Mouse (Mus musculus): ENCODE measurements around the gene Mmp9. TPM values are rescaled to one million over a fixed set of nuclear protein-coding genes. Genes with fewer than 3 reads are reported as not detected.

Mmp9 gene
- polyA plus RNA-seq, 1 experiment: 32.8 TPM

DNA sequence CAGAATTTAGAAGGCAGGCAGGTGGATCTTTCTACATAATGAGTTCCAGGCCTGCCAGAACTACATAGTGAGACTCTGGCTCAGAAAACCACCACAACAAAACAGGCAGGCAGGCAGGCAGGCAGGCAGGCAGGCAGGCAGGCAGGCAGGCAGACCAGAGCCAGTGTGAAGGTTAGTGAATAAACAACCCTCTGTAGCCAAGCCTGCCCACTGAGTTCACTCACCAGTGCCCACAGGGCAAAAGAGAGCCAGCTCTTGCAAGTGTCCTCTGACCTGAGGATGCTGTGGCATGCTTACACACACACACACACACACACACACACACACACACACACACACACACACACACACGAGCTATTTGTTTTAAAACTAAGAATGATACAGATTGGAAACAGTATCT is 37.1 kb upstream of the Mmp9 start:
- TF ChIP-seq POLR2A (IDR thresholded peaks at IDR 0.05; ENCODE audit: borderline replicate concordance, extremely low read depth, insufficient read depth, insufficient read length, poor library complexity, severe bottlenecking): no peak
- no peak for TF ChIP-seq CTCF (IDR thresholded peaks at IDR 0.05; ENCODE audit: borderline replicate concordance, extremely low read depth, insufficient read depth, insufficient read length)
- no peak for DNase-seq (ENCODE audit: low read depth)

DNA sequence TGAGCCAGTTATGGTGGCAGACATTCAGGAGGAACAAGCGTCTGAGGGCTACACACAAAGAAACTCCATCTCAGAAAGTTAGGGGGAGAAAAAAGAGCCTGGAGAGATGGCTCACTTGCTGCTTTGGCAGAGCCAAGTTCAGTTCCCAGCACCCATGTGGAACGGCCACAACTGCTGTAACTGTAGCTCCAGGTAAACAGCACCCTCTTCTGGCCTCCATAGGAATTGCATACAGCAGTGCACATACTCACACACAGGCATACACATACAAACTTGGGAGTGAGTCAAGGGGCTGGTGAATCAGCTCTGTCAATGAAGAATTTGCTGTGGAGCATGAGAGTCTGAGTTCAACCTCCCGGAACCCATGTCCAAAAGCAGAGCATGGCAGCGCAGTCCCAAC is 34.5 kb upstream of the Mmp9 start:
- no peak for DNase-seq (ENCODE audit: low read depth)
- TF ChIP-seq POLR2A (IDR thresholded peaks at IDR 0.05; ENCODE audit: borderline replicate concordance, extremely low read depth, insufficient read depth, insufficient read length, poor library complexity, severe bottlenecking): no peak
- TF ChIP-seq CTCF (IDR thresholded peaks at IDR 0.05; ENCODE audit: borderline replicate concordance, extremely low read depth, insufficient read depth, insufficient read length): peak; percentile 39; the same call in 1 of the 2 replicates

- TF ChIP-seq CTCF (IDR thresholded peaks at IDR 0.05; ENCODE audit: borderline replicate concordance, extremely low read depth, insufficient read depth, insufficient read length) (no peak), POLR2A (IDR thresholded peaks at IDR 0.05; ENCODE audit: borderline replicate concordance, extremely low read depth, insufficient read depth, insufficient read length, poor library complexity, severe bottlenecking) (no peak)
- DNase-seq (ENCODE audit: low read depth): no peak
Observed at GRCm38 (mm10) chr2:164907511-164907910, 33.1 kb upstream of the Mmp9 start.

DNA sequence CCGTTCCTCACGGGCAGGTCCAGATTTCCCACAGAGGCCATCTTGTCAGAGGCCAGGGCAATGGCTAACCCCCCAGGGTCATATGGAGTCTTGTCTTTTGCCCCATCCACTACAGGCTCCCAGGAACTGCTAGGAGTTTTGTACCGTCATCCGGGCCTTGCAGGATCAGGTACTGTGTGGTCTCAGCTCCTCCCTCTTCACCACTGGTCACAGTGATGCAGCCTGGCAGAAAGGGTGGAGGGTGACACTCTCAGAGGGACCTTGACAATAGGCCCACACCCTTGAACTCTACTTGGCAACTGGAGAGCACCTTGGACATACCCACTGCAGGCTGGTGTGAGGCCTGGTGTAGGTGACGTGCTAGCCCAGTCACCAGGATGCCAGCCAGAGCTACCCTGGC is 32.6 kb upstream of the Mmp9 start:
- no peak for DNase-seq (ENCODE audit: low read depth)
- TF ChIP-seq POLR2A (IDR thresholded peaks at IDR 0.05; ENCODE audit: borderline replicate concordance, extremely low read depth, insufficient read depth, insufficient read length, poor library complexity, severe bottlenecking): no peak
- no peak for TF ChIP-seq CTCF (IDR thresholded peaks at IDR 0.05; ENCODE audit: borderline replicate concordance, extremely low read depth, insufficient read depth, insufficient read length)

DNA sequence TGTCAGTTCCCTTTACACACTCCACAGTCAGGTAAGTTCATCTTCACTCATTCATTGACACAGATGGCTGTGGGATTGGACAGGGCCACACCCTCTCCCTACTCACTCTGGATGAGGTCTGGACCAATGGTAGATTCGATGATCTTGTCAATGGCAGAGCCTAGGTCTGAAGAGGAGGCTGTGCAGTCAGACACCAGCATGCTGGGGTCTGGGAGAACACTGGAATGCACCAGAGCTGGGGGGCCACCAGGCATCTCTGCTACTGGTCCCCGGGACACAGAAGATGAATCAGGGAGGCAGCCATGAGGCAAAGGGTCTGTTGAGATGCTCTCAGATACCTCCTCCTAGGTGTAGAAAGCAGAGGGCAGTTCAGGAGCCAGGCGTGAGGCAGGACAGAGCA is 31.5 kb upstream of the Mmp9 start:
- TF ChIP-seq POLR2A (IDR thresholded peaks at IDR 0.05; ENCODE audit: borderline replicate concordance, extremely low read depth, insufficient read depth, insufficient read length, poor library complexity, severe bottlenecking) (no peak), CTCF (IDR thresholded peaks at IDR 0.05; ENCODE audit: borderline replicate concordance, extremely low read depth, insufficient read depth, insufficient read length) (no peak)
- no peak for DNase-seq (ENCODE audit: low read depth)

- DNase-seq (ENCODE audit: low read depth): no peak
- TF ChIP-seq CTCF (IDR thresholded peaks at IDR 0.05; ENCODE audit: borderline replicate concordance, extremely low read depth, insufficient read depth, insufficient read length) (peak; percentile 41; the same call in 1 of the 2 replicates), POLR2A (IDR thresholded peaks at IDR 0.05; ENCODE audit: borderline replicate concordance, extremely low read depth, insufficient read depth, insufficient read length, poor library complexity, severe bottlenecking) (no peak)
Observed at GRCm38 (mm10) chr2:164909542-164909941, 31.0 kb upstream of the Mmp9 start.

GRCm38 (mm10) chr2:164910360-164911061 is 30.1 kb upstream of the Mmp9 start:
- no peak for TF ChIP-seq CTCF (IDR thresholded peaks at IDR 0.05; ENCODE audit: borderline replicate concordance, extremely low read depth, insufficient read depth, insufficient read length)
- DNase-seq (ENCODE audit: low read depth): no peak

GRCm38 (mm10) chr2:164911086-164912048 is 29.2 kb upstream of the Mmp9 start, which contains the start of gene Zfp335:
Zfp335 (minus strand) TSS chr2:164911757.
- peak; percentile 78 for TF ChIP-seq POLR2A (IDR thresholded peaks at IDR 0.05; ENCODE audit: borderline replicate concordance, extremely low read depth, insufficient read depth, insufficient read length, poor library complexity, severe bottlenecking)
- peak; percentile 49; the same call in 1 of the 2 replicates for TF ChIP-seq CTCF (IDR thresholded peaks at IDR 0.05; ENCODE audit: borderline replicate concordance, extremely low read depth, insufficient read depth, insufficient read length)
- DNase-seq (ENCODE audit: low read depth): peak; percentile 98

- DNase-seq (ENCODE audit: low read depth): no peak
Observed at GRCm38 (mm10) chr2:164912151-164912550, 28.4 kb upstream of the Mmp9 start.

DNA sequence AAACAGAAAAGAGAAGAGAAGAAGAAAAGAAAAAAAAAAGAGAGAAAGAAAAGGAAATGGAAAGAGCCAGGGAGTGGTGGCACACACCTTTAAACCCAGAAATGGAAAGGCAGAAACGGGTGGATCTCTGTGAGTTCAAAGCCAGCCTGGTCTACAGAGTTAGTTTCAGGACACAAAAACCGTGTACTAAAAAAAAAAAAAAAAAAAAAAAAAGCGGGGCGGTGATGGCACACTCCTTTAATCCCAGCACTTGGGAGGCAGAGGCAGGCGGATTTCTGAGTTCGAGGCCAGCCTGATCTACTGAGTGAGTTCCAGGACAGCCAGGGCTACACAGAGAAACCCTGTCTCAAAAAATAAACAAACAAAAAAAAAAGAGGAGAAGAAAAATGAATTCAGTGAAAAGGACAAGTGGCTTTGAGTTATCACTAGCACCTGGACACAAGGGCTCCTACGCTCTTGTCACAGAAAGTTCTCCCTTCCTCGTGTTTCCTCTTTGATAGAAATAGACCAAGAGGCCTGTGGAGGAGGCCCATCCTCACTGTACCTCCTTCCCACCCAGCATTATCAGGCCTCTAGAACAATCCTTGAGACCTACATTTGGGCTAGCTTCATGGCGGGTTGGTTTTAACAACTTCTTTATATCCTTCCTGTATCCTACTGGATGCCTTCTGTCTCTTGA is 27.7 kb upstream of the Mmp9 start:
- DNase-seq (ENCODE audit: low read depth): no peak
- TF ChIP-seq CTCF (IDR thresholded peaks at IDR 0.05; ENCODE audit: borderline replicate concordance, extremely low read depth, insufficient read depth, insufficient read length): no peak
- no peak for TF ChIP-seq POLR2A (IDR thresholded peaks at IDR 0.05; ENCODE audit: borderline replicate concordance, extremely low read depth, insufficient read depth, insufficient read length, poor library complexity, severe bottlenecking)

More at GRCm38 (mm10) chr2:164912151-164912550, 28.4 kb upstream of the Mmp9 start:
- TF ChIP-seq CTCF (IDR thresholded peaks at IDR 0.05; ENCODE audit: borderline replicate concordance, extremely low read depth, insufficient read depth, insufficient read length) (no peak), POLR2A (IDR thresholded peaks at IDR 0.05; ENCODE audit: borderline replicate concordance, extremely low read depth, insufficient read depth, insufficient read length, poor library complexity, severe bottlenecking) (no peak)

- TF ChIP-seq POLR2A (IDR thresholded peaks at IDR 0.05; ENCODE audit: borderline replicate concordance, extremely low read depth, insufficient read depth, insufficient read length, poor library complexity, severe bottlenecking) (no peak), CTCF (IDR thresholded peaks at IDR 0.05; ENCODE audit: borderline replicate concordance, extremely low read depth, insufficient read depth, insufficient read length) (no peak)
- no peak for DNase-seq (ENCODE audit: low read depth)
Observed at GRCm38 (mm10) chr2:164913428-164913786, 27.2 kb upstream of the Mmp9 start.

All from brain, embryonic 14.5 days (tissue).